ENCODE assay signal across 13 mouse cellular contexts in the genomic region with DNA sequence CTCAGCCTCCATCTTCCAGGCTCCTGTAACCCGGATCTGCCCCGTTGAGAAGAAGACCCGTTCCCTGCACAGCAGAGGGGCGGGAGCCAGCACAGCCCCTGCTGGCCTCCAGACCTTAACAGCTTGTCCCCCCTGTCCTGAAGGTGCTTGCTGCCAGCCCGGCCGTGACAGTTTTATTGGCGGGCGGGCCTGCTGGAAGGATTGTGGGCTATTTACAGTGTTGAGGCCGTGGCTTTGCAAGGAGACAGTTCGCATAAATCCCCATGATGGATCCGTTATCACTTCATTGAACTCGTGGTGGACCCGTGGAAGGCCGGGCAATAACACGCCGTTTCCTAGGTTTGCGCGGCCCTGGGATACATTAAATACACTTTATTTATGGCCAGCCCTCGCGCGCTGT.
DNase-seq lines count a peak whose midpoint lies in the region; ATAC-seq and TF ChIP-seq lines count a peak whose summit lies in the region.
"Had no signal": no experiment of that assay in that cellular context is flagged by ENCODE, and none has a peak within 500 bp of the region (broad histone marks: within the 10 kb centered on the region; RNA-seq: fewer than 3 reads in every experiment).

No protein-coding gene starts in this region.

- peak; percentile 63 to 84 for DNase-seq in cerebellum, postnatal 10 days
- DNase-seq in cerebellum, postnatal 4 days (ENCODE audit: low spot score in 2 of 2), result no peak
- no peak for DNase-seq in hindbrain, embryonic 10.5 days (ENCODE audit: low spot score)
- DNase-seq in hindbrain, postnatal 0 days (ENCODE audit: low spot score), result no peak
- DNase-seq in urinary bladder, postnatal 4 days (ENCODE audit: low spot score in 2 of 2), result no peak
- DNase-seq: adrenal gland, adult 8-10 months; heart, postnatal 36 days; kidney, adult 8-10 months; liver; lung, postnatal 10 days had no signal

- H3K4me1 ChIP-seq in hindbrain, embryonic 10.5 days (replicated peaks), result peaks cover 54% of the 10 kb centered on the region
- peaks cover 30% of the 10 kb centered on the region for H3K4me1 ChIP-seq in hindbrain, postnatal 0 days (ENCODE audit: insufficient read depth, low read length)
- H3K4me1 ChIP-seq in midbrain, embryonic 13.5 days (replicated peaks), result peaks cover 54% of the 10 kb centered on the region
- H3K4me1 ChIP-seq in midbrain, embryonic 15.5 days, result peaks cover 32% of the 10 kb centered on the region
- peaks cover 50% of the 10 kb centered on the region for H3K4me1 ChIP-seq in neural tube, embryonic 15.5 days

- TF ChIP-seq CTCF in hindbrain, postnatal 0 days (IDR thresholded peaks at IDR 0.05; ENCODE audit: low read depth), result no peak

- peaks cover 13% of the 10 kb centered on the region for H3K27me3 ChIP-seq in hindbrain, embryonic 10.5 days (ENCODE audit: insufficient read depth, poor library complexity, severe bottlenecking)
- H3K27me3 ChIP-seq in hindbrain, postnatal 0 days (ENCODE audit: insufficient read depth, low read length), result no peaks in the 10 kb centered on the region
- no peaks in the 10 kb centered on the region for H3K27me3 ChIP-seq in midbrain, embryonic 13.5 days
- no peaks in the 10 kb centered on the region for H3K27me3 ChIP-seq in midbrain, embryonic 15.5 days (replicated peaks)
- no peaks in the 10 kb centered on the region for H3K27me3 ChIP-seq in neural tube, embryonic 15.5 days (replicated peaks)

- H3K27ac ChIP-seq in hindbrain, embryonic 10.5 days, result 0 out of 2 replicates have a peak overlapping the region, but pooled peaks have one; percentile 6
- H3K27ac ChIP-seq in hindbrain, postnatal 0 days, result no peak overlapping the region
- peak overlapping the region; percentile 35 for H3K27ac ChIP-seq in midbrain, embryonic 13.5 days
- no peak overlapping the region for H3K27ac ChIP-seq in midbrain, embryonic 15.5 days
- H3K27ac ChIP-seq in neural tube, embryonic 15.5 days (replicated peaks), result peak overlapping the region; percentile 72

- H3K4me2 ChIP-seq in hindbrain, postnatal 0 days (ENCODE audit: low read depth, low read length), result no peak overlapping the region
- no peak overlapping the region for H3K4me2 ChIP-seq in midbrain, embryonic 13.5 days (replicated peaks)
- no peak overlapping the region for H3K4me2 ChIP-seq in midbrain, embryonic 15.5 days
- H3K4me2 ChIP-seq in neural tube, embryonic 15.5 days, result peak overlapping the region; percentile 28

- no peak overlapping the region for H3K9ac ChIP-seq in hindbrain, postnatal 0 days (replicated peaks; ENCODE audit: low read length)
- H3K9ac ChIP-seq in midbrain, embryonic 13.5 days (replicated peaks), result no peak overlapping the region
- H3K9ac ChIP-seq in midbrain, embryonic 15.5 days, result no peak overlapping the region
- no peak overlapping the region for H3K9ac ChIP-seq in neural tube, embryonic 15.5 days (replicated peaks)

- no peak overlapping the region for H3K4me3 ChIP-seq in hindbrain, embryonic 10.5 days
- no peak overlapping the region for H3K4me3 ChIP-seq in hindbrain, postnatal 0 days (ENCODE audit: low read length)
- no peak overlapping the region for H3K4me3 ChIP-seq in midbrain, embryonic 13.5 days (replicated peaks)
- no peak overlapping the region for H3K4me3 ChIP-seq in midbrain, embryonic 15.5 days
- no peak overlapping the region for H3K4me3 ChIP-seq in neural tube, embryonic 15.5 days (replicated peaks)

- no peaks in the 10 kb centered on the region for H3K9me3 ChIP-seq in hindbrain, embryonic 10.5 days
- no peaks in the 10 kb centered on the region for H3K9me3 ChIP-seq in hindbrain, postnatal 0 days (ENCODE audit: low read length)
- H3K9me3 ChIP-seq in midbrain, embryonic 13.5 days, result no peaks in the 10 kb centered on the region
- no peaks in the 10 kb centered on the region for H3K9me3 ChIP-seq in midbrain, embryonic 15.5 days
- no peaks in the 10 kb centered on the region for H3K9me3 ChIP-seq in neural tube, embryonic 15.5 days (replicated peaks)

- WGBS in hindbrain, embryonic 10.5 days, result 77% methylated on average over 21 of the region's 21 CpGs
- 59% methylated on average over 21 of the region's 21 CpGs for WGBS in hindbrain, postnatal 0 days
- 71% methylated on average over 21 of the region's 21 CpGs for WGBS in midbrain, embryonic 13.5 days
- WGBS in midbrain, embryonic 15.5 days, result 55% methylated on average over 21 of the region's 21 CpGs
- WGBS in neural tube, embryonic 15.5 days, result 8% methylated on average over 21 of the region's 21 CpGs

- no peaks in the 10 kb centered on the region for H3K36me3 ChIP-seq in hindbrain, embryonic 10.5 days
- no peaks in the 10 kb centered on the region for H3K36me3 ChIP-seq in hindbrain, postnatal 0 days (ENCODE audit: insufficient read depth, low read length)
- no peaks in the 10 kb centered on the region for H3K36me3 ChIP-seq in midbrain, embryonic 13.5 days
- H3K36me3 ChIP-seq in midbrain, embryonic 15.5 days (replicated peaks), result no peaks in the 10 kb centered on the region
- no peaks in the 10 kb centered on the region for H3K36me3 ChIP-seq in neural tube, embryonic 15.5 days

- ATAC-seq in hindbrain, postnatal 0 days, result no peak
- ATAC-seq in midbrain, embryonic 13.5 days, result no peak
- ATAC-seq in midbrain, embryonic 15.5 days (replicated peaks), result no peak
- ATAC-seq in neural tube, embryonic 15.5 days (ENCODE audit: low FRiP score), result peak; percentile 72

Comparison
In these comparisons a context has a peak if more than half of its experiments do, and no peak if none do; other contexts are left out.
1. DNase-seq: peak in cerebellum, postnatal 10 days (2 of 2); none in cerebellum, postnatal 4 days (0 of 2), hindbrain, embryonic 10.5 days (single experiment), hindbrain, postnatal 0 days (single experiment) and urinary bladder, postnatal 4 days (0 of 2).
2. H3K27ac ChIP-seq: peak in hindbrain, embryonic 10.5 days (single experiment), midbrain, embryonic 13.5 days (single experiment) and neural tube, embryonic 15.5 days (single experiment); none in hindbrain, postnatal 0 days (single experiment) and midbrain, embryonic 15.5 days (single experiment).